Mouse (Mus musculus): ENCODE measurements around the gene Tbc1d8. TPM values are rescaled to one million over a fixed set of nuclear protein-coding genes. Genes with fewer than 3 reads are reported as not detected.

Gene Tbc1d8
- polyA plus RNA-seq, 1 experiment from 2014 or later: 4.2 TPM

GRCm38 (mm10) chr1:39392189-39392588 lies 86.4 kb downstream of the Tbc1d8 start:
- 52% methylated on average over 3 of the region's 3 CpGs for WGBS
- peak; percentile 19; the same call in 1 of the 2 replicates for ATAC-seq
- Histone ChIP-seq H3K9ac (ENCODE audit: low read depth, low read length) (no peak overlapping the region), H3K4me2 (replicated peaks; ENCODE audit: low read depth) (no peak overlapping the region), H3K4me3 (ENCODE audit: low read depth, low read length) (no peak overlapping the region), H3K9me3 (ENCODE audit: control insufficient read depth) (no peaks in the 10 kb centered on the region), H3K27ac (ENCODE audit: low read depth, low read length) (no peak overlapping the region; the same call in 1 of the 2 replicates), H3K4me1 (replicated peaks; ENCODE audit: control insufficient read depth, insufficient read depth, low read length) (no peaks in the 10 kb centered on the region), H3K36me3 (ENCODE audit: control insufficient read depth, insufficient read depth) (peaks cover 30% of the 10 kb centered on the region; the same call in 1 of the 2 replicates), H3K27me3 (replicated peaks; ENCODE audit: control insufficient read depth, insufficient read depth, low read length) (no peaks in the 10 kb centered on the region)
- peak; percentile 97 for TF ChIP-seq CTCF (IDR thresholded peaks at IDR 0.05; ENCODE audit: low read depth)

GRCm38 (mm10) chr1:39391652-39392051 lies 86.9 kb downstream of the Tbc1d8 start:
- H3K36me3 ChIP-seq (ENCODE audit: control insufficient read depth, insufficient read depth): peaks cover 30% of the 10 kb centered on the region; the same call in 1 of the 2 replicates
- no peak overlapping the region for H3K4me2 ChIP-seq (replicated peaks; ENCODE audit: low read depth)
- H3K9me3 ChIP-seq (ENCODE audit: control insufficient read depth): no peaks in the 10 kb centered on the region
- H3K27ac ChIP-seq (ENCODE audit: low read depth, low read length): no peak overlapping the region
- H3K27me3 ChIP-seq (replicated peaks; ENCODE audit: control insufficient read depth, insufficient read depth, low read length): no peaks in the 10 kb centered on the region
- no peaks in the 10 kb centered on the region for H3K4me1 ChIP-seq (replicated peaks; ENCODE audit: control insufficient read depth, insufficient read depth, low read length)
- no peak for ATAC-seq
- no peak overlapping the region for H3K4me3 ChIP-seq (ENCODE audit: low read depth, low read length)
- TF ChIP-seq CTCF (IDR thresholded peaks at IDR 0.05; ENCODE audit: low read depth): no peak
- WGBS: 89% methylated on average over 6 of the region's 6 CpGs
- no peak overlapping the region for H3K9ac ChIP-seq (ENCODE audit: low read depth, low read length)

- H3K4me3 ChIP-seq (ENCODE audit: low read depth, low read length): no peak overlapping the region
- no peak for ATAC-seq
- H3K4me1 ChIP-seq (replicated peaks; ENCODE audit: control insufficient read depth, insufficient read depth, low read length): no peaks in the 10 kb centered on the region
- no peaks in the 10 kb centered on the region for H3K27me3 ChIP-seq (replicated peaks; ENCODE audit: control insufficient read depth, insufficient read depth, low read length)
- no peak overlapping the region for H3K4me2 ChIP-seq (replicated peaks; ENCODE audit: low read depth)
- no peak overlapping the region for H3K27ac ChIP-seq (ENCODE audit: low read depth, low read length)
- TF ChIP-seq CTCF (IDR thresholded peaks at IDR 0.05; ENCODE audit: low read depth): no peak
- no peak overlapping the region for H3K9ac ChIP-seq (ENCODE audit: low read depth, low read length)
- peaks cover 36% of the 10 kb centered on the region; the same call in 1 of the 2 replicates for H3K36me3 ChIP-seq (ENCODE audit: control insufficient read depth, insufficient read depth)
- no peaks in the 10 kb centered on the region for H3K9me3 ChIP-seq (ENCODE audit: control insufficient read depth)
- WGBS: 88% methylated on average over 11 of the region's 11 CpGs
Observed at GRCm38 (mm10) chr1:39389338-39389737, 89.2 kb downstream of the Tbc1d8 start.

GRCm38 (mm10) chr1:39388163-39388562 lies 90.4 kb downstream of the Tbc1d8 start:
- Histone ChIP-seq H3K9me3 (ENCODE audit: control insufficient read depth) (no peaks in the 10 kb centered on the region), H3K4me3 (ENCODE audit: low read depth, low read length) (no peak overlapping the region), H3K36me3 (ENCODE audit: control insufficient read depth, insufficient read depth) (peaks cover 28% of the 10 kb centered on the region; the same call in 1 of the 2 replicates), H3K27me3 (replicated peaks; ENCODE audit: control insufficient read depth, insufficient read depth, low read length) (no peaks in the 10 kb centered on the region), H3K9ac (ENCODE audit: low read depth, low read length) (no peak overlapping the region), H3K4me1 (replicated peaks; ENCODE audit: control insufficient read depth, insufficient read depth, low read length) (no peaks in the 10 kb centered on the region), H3K4me2 (replicated peaks; ENCODE audit: low read depth) (no peak overlapping the region), H3K27ac (ENCODE audit: low read depth, low read length) (no peak overlapping the region)
- ATAC-seq: no peak
- WGBS: 88% methylated on average over 2 of the region's 2 CpGs
- TF ChIP-seq CTCF (IDR thresholded peaks at IDR 0.05; ENCODE audit: low read depth): no peak

DNA sequence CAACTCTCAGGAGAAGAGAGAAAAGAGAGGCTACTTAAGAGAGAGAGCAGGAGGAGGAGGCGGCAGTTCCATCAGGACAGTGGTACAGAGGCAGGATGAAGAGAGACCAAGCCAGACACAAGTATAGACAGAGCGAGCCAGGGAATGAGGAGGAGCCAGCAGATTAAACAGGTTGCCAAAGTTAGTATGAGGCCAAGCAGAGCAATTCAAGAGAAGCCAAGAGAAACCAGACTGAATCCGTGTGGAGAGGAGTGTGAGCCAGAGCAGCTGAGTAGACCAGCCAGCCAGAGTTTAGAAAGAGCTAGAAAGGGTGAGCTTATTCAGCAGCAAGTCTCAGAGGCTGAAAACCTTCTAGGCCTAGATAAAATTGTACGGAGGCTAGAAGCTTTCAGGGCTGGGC lies 91.1 kb downstream of the Tbc1d8 start:
- no peak for ATAC-seq
- no peaks in the 10 kb centered on the region for H3K4me1 ChIP-seq (replicated peaks; ENCODE audit: control insufficient read depth, insufficient read depth, low read length)
- H3K27me3 ChIP-seq (replicated peaks; ENCODE audit: control insufficient read depth, insufficient read depth, low read length): no peaks in the 10 kb centered on the region
- H3K9ac ChIP-seq (ENCODE audit: low read depth, low read length): no peak overlapping the region
- no peak overlapping the region for H3K4me3 ChIP-seq (ENCODE audit: low read depth, low read length)
- peaks cover 21% of the 10 kb centered on the region; the same call in 1 of the 2 replicates for H3K36me3 ChIP-seq (ENCODE audit: control insufficient read depth, insufficient read depth)
- H3K4me2 ChIP-seq (replicated peaks; ENCODE audit: low read depth): no peak overlapping the region
- no peaks in the 10 kb centered on the region for H3K9me3 ChIP-seq (ENCODE audit: control insufficient read depth)
- no peak for TF ChIP-seq CTCF (IDR thresholded peaks at IDR 0.05; ENCODE audit: low read depth)
- 85% methylated on average over 4 of the region's 4 CpGs for WGBS
- no peak overlapping the region for H3K27ac ChIP-seq (ENCODE audit: low read depth, low read length)

GRCm38 (mm10) chr1:39386456-39386855 lies 92.1 kb downstream of the Tbc1d8 start:
- no peaks in the 10 kb centered on the region for H3K4me1 ChIP-seq (replicated peaks; ENCODE audit: control insufficient read depth, insufficient read depth, low read length)
- ATAC-seq: no peak
- no peak for TF ChIP-seq CTCF (IDR thresholded peaks at IDR 0.05; ENCODE audit: low read depth)
- no peak overlapping the region for H3K9ac ChIP-seq (ENCODE audit: low read depth, low read length)
- H3K27me3 ChIP-seq (replicated peaks; ENCODE audit: control insufficient read depth, insufficient read depth, low read length): no peaks in the 10 kb centered on the region
- no peak overlapping the region for H3K27ac ChIP-seq (ENCODE audit: low read depth, low read length)
- H3K4me2 ChIP-seq (replicated peaks; ENCODE audit: low read depth): no peak overlapping the region
- H3K9me3 ChIP-seq (ENCODE audit: control insufficient read depth): no peaks in the 10 kb centered on the region
- H3K36me3 ChIP-seq (ENCODE audit: control insufficient read depth, insufficient read depth): peaks cover 19% of the 10 kb centered on the region; the same call in 1 of the 2 replicates
- 73% methylated on average over 3 of the region's 3 CpGs for WGBS
- H3K4me3 ChIP-seq (ENCODE audit: low read depth, low read length): no peak overlapping the region

DNA sequence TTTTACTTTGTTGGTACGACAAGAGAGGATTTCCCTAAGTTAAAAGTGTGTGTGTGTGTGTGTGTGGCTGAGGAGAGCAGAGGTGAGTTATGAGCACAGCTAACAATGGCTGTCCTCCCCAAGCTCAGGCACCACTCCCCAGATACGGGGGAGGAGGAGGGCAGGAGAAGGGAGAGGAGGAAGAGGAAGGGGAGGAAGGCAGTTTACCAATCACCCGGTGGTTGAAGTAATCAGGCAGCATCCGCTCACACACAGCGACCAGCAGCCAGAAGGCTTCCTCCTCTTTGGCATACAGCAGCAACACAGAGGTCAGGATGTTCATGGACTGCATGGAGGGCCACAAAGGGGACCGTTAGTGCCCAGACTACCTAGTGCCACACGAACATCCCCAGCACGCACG lies 93.6 kb downstream of the Tbc1d8 start:
- Histone ChIP-seq H3K9me3 (ENCODE audit: control insufficient read depth) (no peaks in the 10 kb centered on the region), H3K27ac (ENCODE audit: low read depth, low read length) (no peak overlapping the region), H3K4me1 (replicated peaks; ENCODE audit: control insufficient read depth, insufficient read depth, low read length) (no peaks in the 10 kb centered on the region), H3K9ac (ENCODE audit: low read depth, low read length) (no peak overlapping the region), H3K36me3 (ENCODE audit: control insufficient read depth, insufficient read depth) (peaks cover 17% of the 10 kb centered on the region; the same call in 1 of the 2 replicates), H3K4me3 (ENCODE audit: low read depth, low read length) (no peak overlapping the region), H3K4me2 (replicated peaks; ENCODE audit: low read depth) (no peak overlapping the region), H3K27me3 (replicated peaks; ENCODE audit: control insufficient read depth, insufficient read depth, low read length) (no peaks in the 10 kb centered on the region)
- WGBS: 73% methylated on average over 9 of the region's 9 CpGs
- ATAC-seq: no peak
- no peak for TF ChIP-seq CTCF (IDR thresholded peaks at IDR 0.05; ENCODE audit: low read depth)
